Comparison of ENCODE assay signal across 8 mouse cellular contexts in the genomic region with DNA sequence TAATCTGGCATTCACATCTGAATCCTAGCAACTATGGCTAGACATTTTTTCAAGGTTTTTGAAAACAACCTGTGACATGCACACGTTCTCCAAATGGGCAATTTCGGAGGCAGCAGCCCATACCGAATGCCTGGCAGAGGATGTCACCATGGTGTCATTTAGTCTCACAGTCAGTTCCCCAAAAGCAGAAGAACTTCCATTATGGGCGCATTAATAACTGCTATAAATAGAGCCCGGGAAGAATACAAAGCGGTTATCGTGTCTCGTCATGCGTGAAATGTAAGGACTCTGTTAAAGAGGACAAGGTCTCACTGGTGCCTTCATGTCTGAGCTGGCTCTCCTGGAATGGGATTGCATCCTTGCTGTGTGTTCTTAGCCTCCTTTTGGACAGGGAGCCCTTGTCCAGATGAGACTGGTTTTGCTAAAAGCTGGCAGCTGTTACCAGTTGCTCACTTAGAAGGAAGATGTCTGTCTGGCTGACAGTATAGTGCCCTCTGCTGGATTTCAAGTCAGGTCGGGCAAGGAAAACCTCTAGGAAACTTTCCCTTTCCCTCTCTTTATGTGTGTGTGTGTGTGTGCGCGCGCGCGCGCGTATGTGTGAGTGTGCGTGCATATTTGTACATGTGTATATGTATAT. TPM values are rescaled to one million over a fixed set of nuclear protein-coding genes. Genes with fewer than 3 reads are reported as not detected.
A peak's percentile ranks its signal among the peaks of the same experiment; 100 is the strongest.
DNase-seq lines count a peak whose midpoint lies in the region; ATAC-seq lines count a peak whose summit lies in the region.

No protein-coding gene starts in this region.

- H3K4me3 ChIP-seq in hindbrain, embryonic 10.5 days, result no peak overlapping the region
- H3K4me3 ChIP-seq in hindbrain, embryonic 14.5 days (replicated peaks; ENCODE audit: low read length), result no peak overlapping the region

- ATAC-seq in hindbrain, embryonic 14.5 days (ENCODE audit: low FRiP score), result no peak; the same call in 1 of the 2 replicates

- H3K27ac ChIP-seq in hindbrain, embryonic 10.5 days, result no peak overlapping the region
- no peak overlapping the region for H3K27ac ChIP-seq in hindbrain, embryonic 14.5 days

- H3K9ac ChIP-seq in hindbrain, embryonic 14.5 days, result no peak overlapping the region

- intact Hi-C loops in heart, postnatal 36 days (cut with DNase I), result loop anchor here (10.0 kb wide), 1 partner anchor 730 kb away; no protein-coding TSS in a partner anchor

- H3K9me3 ChIP-seq in hindbrain, embryonic 10.5 days, result no peaks in the 10 kb centered on the region
- H3K9me3 ChIP-seq in hindbrain, embryonic 14.5 days (ENCODE audit: control insufficient read depth, low read length), result no peaks in the 10 kb centered on the region

- H3K4me1 ChIP-seq in hindbrain, embryonic 10.5 days (replicated peaks), result peaks cover 41% of the 10 kb centered on the region
- H3K4me1 ChIP-seq in hindbrain, embryonic 14.5 days (replicated peaks; ENCODE audit: control insufficient read depth, insufficient read depth, low read length), result peaks cover 18% of the 10 kb centered on the region; the same call in 1 of the 2 replicates

- DNase-seq in hindbrain, embryonic 10.5 days (ENCODE audit: low spot score), result peak; percentile 18
- no peak for DNase-seq in hindbrain, embryonic 14.5 days (ENCODE audit: low spot score)
- DNase-seq in right cerebral cortex, adult 2 months (ENCODE audit: low spot score in 2 of 2), result peak; percentile 31 to 38
- DNase-seq in right cerebral cortex, postnatal 14 days, result no peak
- peak; percentile 7 for DNase-seq in cerebellum, adult 9-11 months
- DNase-seq in retina, postnatal 1 day, result peak; percentile 82
- DNase-seq in adrenal gland, adult 2 months, result no peak
- DNase-seq in heart, postnatal 36 days, result no peak

- WGBS in hindbrain, embryonic 10.5 days, result 78% methylated on average over 18 of the region's 18 CpGs
- WGBS in hindbrain, embryonic 14.5 days, result 64% methylated on average over 18 of the region's 18 CpGs

- H3K4me2 ChIP-seq in hindbrain, embryonic 14.5 days (replicated peaks), result no peak overlapping the region

- no peaks in the 10 kb centered on the region for H3K27me3 ChIP-seq in hindbrain, embryonic 10.5 days (ENCODE audit: insufficient read depth, poor library complexity, severe bottlenecking)
- H3K27me3 ChIP-seq in hindbrain, embryonic 14.5 days (ENCODE audit: control insufficient read depth, insufficient read depth, low read length), result no peaks in the 10 kb centered on the region

- H3K36me3 ChIP-seq in hindbrain, embryonic 10.5 days, result no peaks in the 10 kb centered on the region
- H3K36me3 ChIP-seq in hindbrain, embryonic 14.5 days (replicated peaks; ENCODE audit: control insufficient read depth, insufficient read depth), result no peaks in the 10 kb centered on the region

RNA-seq across cellular contexts. Expression of gene Syk, which starts 17.8 kb away (rescaled TPM):
- polyA plus RNA-seq in hindbrain, embryonic 10.5 days (2016; fragmentation: Nextera tagmentation; extraction: Ambion mirVana), result 3.3 and 4.8 TPM in 2 replicates
- polyA plus RNA-seq in hindbrain, embryonic 14.5 days (2014; fragmentation: Nextera tagmentation; extraction: Ambion mirVana), result 1.6 and 2.0 TPM in 2 replicates
- 1 to 10 TPM; 5.1 to 5.8 TPM for total RNA-seq in adrenal gland, adult 2 months (2021)
- 1.6 and 1.8 TPM in 2 replicates for polyA plus RNA-seq in adrenal gland, adult 2 months (2012; rRNA removed)
- 10 to 100 TPM; 18.9 to 19.5 TPM for total RNA-seq in heart, postnatal 36 days (2021)

RNA-seq across cellular contexts. Expression of gene Diras2, which starts 34.1 kb away (rescaled TPM):
- polyA plus RNA-seq in hindbrain, embryonic 10.5 days (2016; fragmentation: Nextera tagmentation; extraction: Ambion mirVana), result 0.09 and 0.29 TPM in 2 replicates
- polyA plus RNA-seq in hindbrain, embryonic 14.5 days (2014; fragmentation: Nextera tagmentation; extraction: Ambion mirVana), result 4.0 and 4.9 TPM in 2 replicates
- total RNA-seq in adrenal gland, adult 2 months (2021), result 1 to 10 TPM; 3.7 to 5.8 TPM
- polyA plus RNA-seq in adrenal gland, adult 2 months (2012; rRNA removed), result 2.3 and 3.5 TPM in 2 replicates
- total RNA-seq in heart, postnatal 36 days (2021), result under 1 TPM in 1 of 2 experiments, not detected in 1; 0.28 TPM

Comparison
In these comparisons a context has a peak if more than half of its experiments do, and no peak if none do; other contexts are left out.
1. DNase-seq: peak in hindbrain, embryonic 10.5 days (single experiment), right cerebral cortex, adult 2 months (2 of 2), cerebellum, adult 9-11 months (single experiment) and retina, postnatal 1 day (single experiment); none in hindbrain, embryonic 14.5 days (single experiment), right cerebral cortex, postnatal 14 days (single experiment), adrenal gland, adult 2 months (single experiment) and heart, postnatal 36 days (0 of 2).